Mouse (Mus musculus) lung, postnatal 0 days (tissue): ENCODE measurements at regions not wholly inside any gene's neighbourhood (a gene's known extent, or its start where the extent isn't known, plus 50 kb on each side); places are given as distances from the start of the nearest gene placed in this dataset.
A peak's percentile ranks its signal among the peaks of the same experiment; 100 is the strongest.

ENCODE experiments used
- ATAC-seq: fragments of 200-750 bp; cut with Nextera tagmentation; 2 replicates; pipeline ENCODE4 v1.8.0; 2017; ENCODE audit warnings: moderate library complexity
- DNase-seq: peaks from one replicate; pipeline ENCODE4 v3.0.0-alpha.2; 2016; ENCODE audit warnings: low spot score
- H3K27ac ChIP-seq: fragments of 300-500 bp; sonication (generic); 2 replicates; pipeline ENCODE4 v1.5.1; 2014; ENCODE audit warnings: antibody characterized with exemption, mild to moderate bottlenecking, low read length, mixed read lengths
- H3K27me3 ChIP-seq: fragments of 300-500 bp; sonication (generic); replicated peaks from 2 replicates; pipeline ENCODE4 v1.6.1; 2014; ENCODE audit warnings: low read length, mixed read lengths; ENCODE audit not compliant: insufficient read depth
- H3K36me3 ChIP-seq: fragments of 300-500 bp; sonication (generic); 2 replicates; pipeline ENCODE4 v1.6.1; 2014; ENCODE audit warnings: low read length, mixed read lengths; ENCODE audit not compliant: insufficient read depth
- H3K4me1 ChIP-seq: fragments of 300-500 bp; sonication (generic); 2 replicates; pipeline ENCODE4 v1.6.1; 2014; ENCODE audit warnings: antibody characterized with exemption, low read depth, low read length, mixed read lengths; ENCODE audit not compliant: insufficient read depth
- H3K4me2 ChIP-seq: fragments of 300-500 bp; sonication (generic); replicated peaks from 2 replicates; pipeline ENCODE4 v1.6.1; 2014; ENCODE audit warnings: low read depth, mild to moderate bottlenecking, low read length, moderate library complexity, mixed read lengths
- H3K4me3 ChIP-seq: fragments of 300-500 bp; sonication (generic); 2 replicates; pipeline ENCODE4 v1.5.1; 2014; ENCODE audit warnings: low read depth, low read length
- H3K9ac ChIP-seq: fragments of 300-500 bp; sonication (generic); replicated peaks from 2 replicates; pipeline ENCODE4 v1.6.1; 2014; ENCODE audit warnings: low read depth, mild to moderate bottlenecking
- H3K9me3 ChIP-seq: fragments of 300-500 bp; sonication (generic); 2 replicates; pipeline ENCODE4 v1.6.1; 2016; ENCODE audit warnings: low read length, mixed read lengths
- CTCF ChIP-seq: IDR thresholded peaks from 2 replicates; pipeline ENCODE4 v1.5.1; 2016; ENCODE audit warnings: antibody characterized with exemption, mild to moderate bottlenecking
- EP300 ChIP-seq: IDR thresholded peaks from 2 replicates; pipeline ENCODE4 v1.6.1; 2016; ENCODE audit warnings: antibody characterized with exemption, mild to moderate bottlenecking, control low read depth
- WGBS: fragments of 180-500 bp; shearing (Covaris S2); extraction: QIAGEN DNeasy Blood & Tissue Kit; methylation state at CpG from one replicate; pipeline ENCODE4 v1.1.7; 2014; 5-methylcytosine and 5-hydroxymethylcytosine counted together

GRCm38 (mm10) chr15:63195031-63195430, 649.9 kb downstream of the Gsdmc2 start:
- Histone ChIP-seq H3K4me2 (no peak overlapping the region), H3K4me3 (no peak overlapping the region), H3K9me3 (no peaks in the 10 kb centered on the region), H3K9ac (no peak overlapping the region), H3K36me3 (no peaks in the 10 kb centered on the region), H3K4me1 (0 out of 2 replicates have a peak, but pooled peaks cover 5% of the 10 kb centered on the region), H3K27ac (no peak overlapping the region), H3K27me3 (no peaks in the 10 kb centered on the region)
- DNase-seq, result peak; percentile 55
- TF ChIP-seq CTCF (no peak), EP300 (no peak)
- 36% methylated on average over 2 of the region's 2 CpGs for WGBS
- peak; percentile 57 for ATAC-seq

GRCm38 (mm10) chr15:63194492-63194797, 650.5 kb downstream of the Gsdmc2 start:
- WGBS, result no CpG with 5 or more reads among the region's 1 CpGs
- Histone ChIP-seq H3K27me3 (no peaks in the 10 kb centered on the region), H3K4me2 (no peak overlapping the region), H3K4me3 (no peak overlapping the region), H3K9ac (no peak overlapping the region), H3K27ac (no peak overlapping the region), H3K9me3 (no peaks in the 10 kb centered on the region), H3K4me1 (0 out of 2 replicates have a peak, but pooled peaks cover 5% of the 10 kb centered on the region), H3K36me3 (no peaks in the 10 kb centered on the region)
- no peak for TF ChIP-seq EP300
- no peak for TF ChIP-seq CTCF
- ATAC-seq (no peak), DNase-seq (no peak)

DNA sequence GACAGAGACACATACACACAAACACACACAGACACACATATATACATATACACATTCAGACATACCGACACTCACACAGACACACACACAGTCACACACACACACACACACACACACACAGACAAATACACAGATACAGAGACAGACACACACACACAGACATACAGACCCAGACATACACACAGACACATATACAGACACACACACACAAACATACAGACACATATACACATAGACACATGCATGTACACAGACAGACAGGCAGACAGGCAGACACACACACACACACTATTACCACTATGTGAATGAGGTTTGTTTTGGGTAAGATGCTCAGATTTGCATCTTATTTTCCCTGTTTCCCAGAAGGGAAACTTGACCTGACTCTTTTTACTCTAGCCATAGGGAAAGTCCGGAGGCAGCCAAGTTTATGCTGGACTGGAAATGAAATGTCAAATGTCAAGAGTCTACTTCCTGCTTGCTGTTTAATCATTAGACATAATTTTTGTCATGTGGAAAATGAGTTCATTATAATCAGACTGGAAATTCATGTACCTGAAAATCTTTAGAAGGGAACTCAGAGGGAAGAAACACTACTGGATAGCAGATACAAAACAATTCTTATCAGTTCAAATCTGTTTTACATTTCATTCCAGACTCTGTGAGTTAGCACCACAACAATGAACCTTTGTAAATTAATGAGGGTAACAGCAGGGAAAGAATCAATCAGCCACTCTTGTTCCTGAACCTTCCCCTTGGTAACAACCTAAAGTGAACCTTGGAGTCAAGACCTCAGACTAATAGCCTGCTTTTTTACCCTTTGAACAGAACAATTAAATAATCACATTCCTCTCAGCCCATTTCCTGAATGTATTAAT, 651.1 kb downstream of the Gsdmc2 start:
- TF ChIP-seq CTCF, result no peak
- TF ChIP-seq EP300, result no peak
- peak; percentile 36 for DNase-seq
- no peak overlapping the region for H3K9ac ChIP-seq
- 0 out of 2 replicates have a peak, but pooled peaks cover 5% of the 10 kb centered on the region for H3K4me1 ChIP-seq
- H3K4me2 ChIP-seq, result no peak overlapping the region
- no peaks in the 10 kb centered on the region for H3K27me3 ChIP-seq
- no peak overlapping the region for H3K27ac ChIP-seq
- no peaks in the 10 kb centered on the region for H3K36me3 ChIP-seq
- H3K4me3 ChIP-seq, result no peak overlapping the region
- 57% methylated on average over 2 of the region's 2 CpGs for WGBS
- no peaks in the 10 kb centered on the region for H3K9me3 ChIP-seq
- no peak for ATAC-seq

DNA sequence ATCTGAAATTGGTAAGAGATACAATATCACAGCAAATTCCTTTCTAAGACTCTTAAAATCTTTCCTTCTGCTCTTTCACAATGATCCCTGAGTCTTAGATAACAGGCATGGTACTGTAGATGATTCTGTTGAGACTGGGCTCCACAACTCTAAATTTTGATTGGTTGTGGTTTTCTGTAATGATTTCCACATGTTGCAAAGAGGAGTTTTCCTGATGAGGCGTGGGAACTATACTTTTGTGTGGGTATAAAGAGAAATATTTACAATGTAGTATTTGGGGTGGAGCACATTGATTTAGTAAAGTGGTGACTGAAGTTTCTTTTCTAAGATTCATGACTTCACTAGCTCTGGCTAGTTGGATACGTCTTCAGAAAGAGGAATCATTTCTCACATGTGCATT, 653.2 kb downstream of the Gsdmc2 start:
- Histone ChIP-seq H3K27me3 (no peaks in the 10 kb centered on the region), H3K4me1 (0 out of 2 replicates have a peak, but pooled peaks cover 5% of the 10 kb centered on the region), H3K9me3 (no peaks in the 10 kb centered on the region), H3K4me3 (no peak overlapping the region), H3K27ac (no peak overlapping the region), H3K9ac (no peak overlapping the region), H3K4me2 (no peak overlapping the region), H3K36me3 (no peaks in the 10 kb centered on the region)
- DNase-seq, result no peak
- TF ChIP-seq CTCF (no peak), EP300 (no peak)
- no peak for ATAC-seq
- WGBS, result 81% methylated on average over 2 of the region's 2 CpGs

GRCm38 (mm10) chr15:63190086-63190485, 654.9 kb downstream of the Gsdmc2 start:
- DNase-seq, result no peak
- Histone ChIP-seq H3K9ac (no peak overlapping the region), H3K27me3 (no peaks in the 10 kb centered on the region), H3K4me3 (no peak overlapping the region), H3K4me2 (no peak overlapping the region), H3K4me1 (0 out of 2 replicates have a peak, but pooled peaks cover 5% of the 10 kb centered on the region), H3K9me3 (no peaks in the 10 kb centered on the region), H3K27ac (no peak overlapping the region), H3K36me3 (no peaks in the 10 kb centered on the region)
- 24% methylated on average over 2 of the region's 2 CpGs for WGBS
- no peak for ATAC-seq
- TF ChIP-seq EP300 (no peak), CTCF (no peak)

DNA sequence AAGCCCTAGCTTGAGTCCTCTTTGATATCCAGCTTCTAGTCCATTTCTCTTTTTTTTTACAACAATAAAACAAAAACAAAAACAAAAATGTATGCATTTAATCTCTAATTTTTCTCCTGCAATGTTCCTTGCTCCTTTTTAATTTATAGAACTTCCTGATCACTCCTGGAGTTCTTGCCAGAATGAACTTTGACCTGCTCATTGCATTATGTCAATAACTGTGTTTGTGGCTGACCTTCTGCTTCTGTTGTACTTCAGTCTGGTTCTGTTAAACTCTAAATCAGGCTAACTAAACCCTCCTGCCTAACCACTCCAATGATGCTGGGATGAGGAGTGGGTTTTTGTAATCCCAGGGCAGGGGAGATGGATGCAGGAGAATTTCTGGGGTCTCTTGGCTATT, 674.0 kb downstream of the Gsdmc2 start:
- Histone ChIP-seq H3K9ac (no peak overlapping the region), H3K9me3 (no peaks in the 10 kb centered on the region), H3K27ac (no peak overlapping the region), H3K4me1 (no peaks in the 10 kb centered on the region), H3K27me3 (no peaks in the 10 kb centered on the region), H3K4me2 (no peak overlapping the region), H3K4me3 (no peak overlapping the region), H3K36me3 (no peaks in the 10 kb centered on the region)
- no peak for DNase-seq
- TF ChIP-seq EP300, result no peak
- ATAC-seq, result no peak
